Mouse (Mus musculus) stomach, postnatal 0 days (tissue): ENCODE data around the gene Cc2d2a.

Source experiments
- CTCF ChIP-seq: IDR thresholded peaks from 2 replicates; pipeline ENCODE4 v1.5.1; 2016; ENCODE audit warnings: antibody characterized with exemption, low read depth, mild to moderate bottlenecking, moderate library complexity
- EP300 ChIP-seq: optimal IDR thresholded peaks from 2 replicates; pipeline ENCODE3; 2016; ENCODE audit warnings: antibody characterized with exemption

DNA sequence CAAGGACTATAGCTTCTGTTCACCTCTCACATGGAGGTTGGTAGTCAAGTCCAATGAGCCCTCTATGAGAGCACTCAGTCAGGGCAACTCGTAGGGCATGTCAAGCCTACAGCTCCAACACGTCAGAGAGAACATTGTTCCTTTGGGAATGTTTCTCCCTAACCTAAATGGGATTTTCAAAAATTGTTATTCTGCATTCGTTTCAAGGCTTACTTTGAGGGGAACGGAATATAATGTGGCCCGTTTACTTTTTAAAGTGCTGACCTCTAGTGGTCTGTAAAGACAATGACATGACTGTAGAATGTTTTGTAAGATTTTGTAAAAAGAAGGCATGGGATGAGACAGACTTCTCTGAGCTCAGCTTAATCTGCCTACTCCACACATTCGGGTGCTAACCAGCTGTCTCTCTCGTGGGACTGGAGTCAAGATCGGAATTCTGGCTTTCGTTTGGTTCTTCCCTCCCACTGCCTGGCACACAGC is 27.5 kb upstream of the Cc2d2a start:
- peak; percentile 82 for TF ChIP-seq CTCF
- no peak for TF ChIP-seq EP300
